Mouse (Mus musculus) A20 (cell line): Measurements from ENCODE around the gene Jade2.

Experiments used
- DNase-seq: peaks from one replicate; pipeline ENCODE4 v3.0.0-alpha.2; 2011; ENCODE audit warnings: low read depth, low spot score

Jade2 gene

GRCm38 (mm10) chr11:51857818-51858527, 520 bp upstream of the Jade2 start:
- peak; percentile 90 for DNase-seq

GRCm38 (mm10) chr11:51856616-51857080, 805 bp downstream of the Jade2 start:
- DNase-seq, result no peak

GRCm38 (mm10) chr11:51855818-51856615, 1.4 kb downstream of the Jade2 start:
- DNase-seq, result peak; percentile 92

GRCm38 (mm10) chr11:51854981-51855817, 2.3 kb downstream of the Jade2 start:
- peak; percentile 89 for DNase-seq

GRCm38 (mm10) chr11:51852595-51852994, 4.9 kb downstream of the Jade2 start:
- no peak for DNase-seq

GRCm38 (mm10) chr11:51852091-51852521, 5.3 kb downstream of the Jade2 start:
- no peak for DNase-seq

GRCm38 (mm10) chr11:51850741-51851330, 6.6 kb downstream of the Jade2 start:
- no peak for DNase-seq

- no peak for DNase-seq
Observed at GRCm38 (mm10) chr11:51848324-51848723, 9.1 kb downstream of the Jade2 start.

- DNase-seq, result no peak
Observed at GRCm38 (mm10) chr11:51847902-51848301, 9.6 kb downstream of the Jade2 start.

- no peak for DNase-seq
Observed at GRCm38 (mm10) chr11:51845981-51846883, 11.2 kb downstream of the Jade2 start.

- peak; percentile 62 for DNase-seq
Observed at GRCm38 (mm10) chr11:51844529-51845098, 12.8 kb downstream of the Jade2 start.

- DNase-seq, result no peak
Observed at GRCm38 (mm10) chr11:51843898-51844297, 13.6 kb downstream of the Jade2 start.

- no peak for DNase-seq
Observed at GRCm38 (mm10) chr11:51843168-51843567, 14.3 kb downstream of the Jade2 start.

GRCm38 (mm10) chr11:51841149-51841548, 16.3 kb downstream of the Jade2 start:
- DNase-seq, result no peak

- DNase-seq, result no peak
Observed at GRCm38 (mm10) chr11:51840657-51841056, 16.8 kb downstream of the Jade2 start.

GRCm38 (mm10) chr11:51839973-51840372, 17.5 kb downstream of the Jade2 start:
- no peak for DNase-seq

GRCm38 (mm10) chr11:51839106-51839505, 18.3 kb downstream of the Jade2 start:
- no peak for DNase-seq

GRCm38 (mm10) chr11:51837164-51838153, 20.0 kb downstream of the Jade2 start:
- peak; percentile 47 for DNase-seq

GRCm38 (mm10) chr11:51836506-51836905, 20.9 kb downstream of the Jade2 start:
- DNase-seq, result no peak
